Comparison of ENCODE assay signal across 7 mouse cellular contexts in genomic region chr4:136140327-136141250, GRCm38 (mm10). TPM values are rescaled to one million over a fixed set of nuclear protein-coding genes. Genes with fewer than 3 reads are reported as not detected.
DNase-seq lines count a peak whose midpoint lies in the region; ATAC-seq lines count a peak whose summit lies in the region.

No protein-coding gene starts in this region.

- H3K27me3 ChIP-seq in intestine, embryonic 14.5 days (replicated peaks; ENCODE audit: control insufficient read depth, insufficient read depth, low read length), result no peaks in the 10 kb centered on the region
- no peaks in the 10 kb centered on the region for H3K27me3 ChIP-seq in midbrain, embryonic 11.5 days (ENCODE audit: control insufficient read depth, insufficient read depth, low read length)

- H3K27ac ChIP-seq in intestine, embryonic 14.5 days (ENCODE audit: low read depth), result peak overlapping the region; percentile 97
- H3K27ac ChIP-seq in midbrain, embryonic 11.5 days (ENCODE audit: low read depth, low read length), result peak overlapping the region; percentile 84

- peak; percentile 83 for DNase-seq in adipocyte (ENCODE audit: low spot score)
- peak; percentile 99 for DNase-seq in embryo, embryonic 10 days (ENCODE audit: low spot score)
- peak; percentile 97 for DNase-seq in gastrocnemius, postnatal 14 days
- peak; percentile 94 for DNase-seq in intestine, embryonic 14.5 days (ENCODE audit: low spot score)
- peak; percentile 90 for DNase-seq in left cerebral cortex, postnatal 4 days
- DNase-seq in midbrain, embryonic 11.5 days (ENCODE audit: low spot score, missing footprints), result peak; percentile 98
- peak; percentile 35 for DNase-seq in spleen, adult 12 weeks (ENCODE audit: low spot score)

- intact Hi-C loops in gastrocnemius, postnatal 14 days (cut with DNase I; ENCODE audit: low total_unique reads), result no loop called here
- intact Hi-C loops in left cerebral cortex, postnatal 4 days (cut with DNase I), result no loop called here

- H3K9ac ChIP-seq in intestine, embryonic 14.5 days (ENCODE audit: low read length), result peak overlapping the region; percentile 51
- H3K9ac ChIP-seq in midbrain, embryonic 11.5 days (ENCODE audit: low read length), result peak overlapping the region; percentile 50

- peak overlapping the region; percentile 49 for H3K4me2 ChIP-seq in intestine, embryonic 14.5 days (ENCODE audit: low read length)
- peak overlapping the region; percentile 32 for H3K4me2 ChIP-seq in midbrain, embryonic 11.5 days

- H3K9me3 ChIP-seq in intestine, embryonic 14.5 days (ENCODE audit: control insufficient read depth, low read length), result no peaks in the 10 kb centered on the region
- H3K9me3 ChIP-seq in midbrain, embryonic 11.5 days (ENCODE audit: control insufficient read depth, low read length), result no peaks in the 10 kb centered on the region

- peaks cover 50% of the 10 kb centered on the region for H3K4me1 ChIP-seq in intestine, embryonic 14.5 days (replicated peaks; ENCODE audit: control insufficient read depth, insufficient read depth, low read length)
- peaks cover 54% of the 10 kb centered on the region for H3K4me1 ChIP-seq in midbrain, embryonic 11.5 days (ENCODE audit: control insufficient read depth, insufficient read depth, low read length)

- H3K4me3 ChIP-seq in intestine, embryonic 14.5 days (ENCODE audit: low read depth, low read length), result peak overlapping the region; percentile 22
- peak overlapping the region; percentile 13; the same call in 1 of the 2 replicates for H3K4me3 ChIP-seq in midbrain, embryonic 11.5 days (ENCODE audit: low read depth, low read length)

- peak; percentile 77 for ATAC-seq in intestine, embryonic 14.5 days (replicated peaks; ENCODE audit: low FRiP score, low TSS enrichment, low read depth)
- ATAC-seq in midbrain, embryonic 11.5 days (ENCODE audit: low FRiP score), result peak; percentile 88

- WGBS in intestine, embryonic 14.5 days, result 7% methylated on average over 31 of the region's 31 CpGs
- 3% methylated on average over 31 of the region's 31 CpGs for WGBS in midbrain, embryonic 11.5 days

- H3K36me3 ChIP-seq in intestine, embryonic 14.5 days (ENCODE audit: control insufficient read depth, insufficient read depth, low read length), result no peaks in the 10 kb centered on the region
- no peaks in the 10 kb centered on the region for H3K36me3 ChIP-seq in midbrain, embryonic 11.5 days (ENCODE audit: control insufficient read depth, insufficient read depth, low read length)

RNA-seq across cellular contexts. Expression of gene Id3, which starts 2.7 kb away (rescaled TPM):
- 10 to 100 TPM; 28.4 to 28.7 TPM for total RNA-seq in gastrocnemius, postnatal 14 days (2021)
- polyA plus RNA-seq in intestine, embryonic 14.5 days (2014; fragmentation: Nextera tagmentation; extraction: Ambion mirVana), result 325 and 351 TPM in 2 replicates
- total RNA-seq in left cerebral cortex, postnatal 4 days (2021), result 10 to 100 TPM; 50.9 to 52.7 TPM
- polyA plus RNA-seq in midbrain, embryonic 11.5 days (2014; fragmentation: Nextera tagmentation; extraction: Ambion mirVana), result 500 and 543 TPM in 2 replicates

RNA-seq across cellular contexts. Expression of gene E2f2, which starts 31.6 kb away (rescaled TPM):
- 1 to 10 TPM; 4.0 to 6.5 TPM for total RNA-seq in gastrocnemius, postnatal 14 days (2021)
- polyA plus RNA-seq in intestine, embryonic 14.5 days (2014; fragmentation: Nextera tagmentation; extraction: Ambion mirVana), result 4.1 and 5.0 TPM in 2 replicates
- total RNA-seq in left cerebral cortex, postnatal 4 days (2021), result 1 to 10 TPM; 1.4 to 1.5 TPM
- 6.8 and 8.0 TPM in 2 replicates for polyA plus RNA-seq in midbrain, embryonic 11.5 days (2014; fragmentation: Nextera tagmentation; extraction: Ambion mirVana)

Comparison
In these comparisons a context has a peak if more than half of its experiments do, and no peak if none do; other contexts are left out.
1. Peak in every context shown above with its lines: DNase-seq, ATAC-seq, H3K4me3 ChIP-seq and H3K27ac ChIP-seq.
2. DNase-seq: peak in every context shown above with its lines; median percentile 99 in embryo, embryonic 10 days; 98 in midbrain, embryonic 11.5 days; 97 in gastrocnemius, postnatal 14 days; 94 in intestine, embryonic 14.5 days; 90 in left cerebral cortex, postnatal 4 days; 83 in adipocyte; 35 in spleen, adult 12 weeks.